Mouse (Mus musculus) midbrain, postnatal 0 days (tissue): ENCODE data around the gene A830018L16Rik. TPM values are rescaled to one million over a fixed set of nuclear protein-coding genes. Genes with fewer than 3 reads are reported as not detected.
A peak's percentile ranks its signal among the peaks of the same experiment; 100 is the strongest.

Experiments used
- ATAC-seq: fragments of 200-750 bp; cut with Nextera tagmentation; 2 replicates; pipeline ENCODE4 v1.8.0; 2017; ENCODE audit warnings: moderate number of reproducible peaks, mild to moderate bottlenecking, moderate TSS enrichment, moderate library complexity; ENCODE audit not compliant: low FRiP score
- DNase-seq: peaks from one replicate; pipeline ENCODE4 v3.0.0-alpha.2; 2015; ENCODE audit warnings: low spot score
- H3K27ac ChIP-seq: fragments of 300-500 bp; sonication (generic); 2 replicates; pipeline ENCODE4 v1.5.1; 2014; ENCODE audit warnings: low read depth, mild to moderate bottlenecking, low read length, mixed read lengths
- H3K27me3 ChIP-seq: fragments of 300-500 bp; sonication (generic); 2 replicates; pipeline ENCODE4 v1.6.1; 2014; ENCODE audit warnings: low read length, control low read depth, mixed read lengths; ENCODE audit not compliant: insufficient read depth
- H3K36me3 ChIP-seq: fragments of 300-500 bp; sonication (generic); 2 replicates; pipeline ENCODE4 v1.6.1; 2014; ENCODE audit warnings: low read length, control low read depth, mixed read lengths; ENCODE audit not compliant: insufficient read depth
- H3K4me1 ChIP-seq: fragments of 300-500 bp; sonication (generic); 2 replicates; pipeline ENCODE4 v1.6.1; 2014; ENCODE audit warnings: mild to moderate bottlenecking, control low read depth, antibody characterized with exemption, low read length, mixed read lengths; ENCODE audit not compliant: insufficient read depth
- H3K4me2 ChIP-seq: fragments of 300-500 bp; sonication (generic); 2 replicates; pipeline ENCODE4 v1.6.1; 2014; ENCODE audit warnings: low read depth, mild to moderate bottlenecking, low read length, mixed read lengths; ENCODE audit not compliant: poor library complexity, severe bottlenecking
- H3K4me3 ChIP-seq: fragments of 300-500 bp; sonication (generic); 2 replicates; pipeline ENCODE4 v1.5.1; 2014; ENCODE audit warnings: low read depth, mild to moderate bottlenecking, low read length, moderate library complexity
- H3K9ac ChIP-seq: fragments of 300-500 bp; sonication (generic); replicated peaks from 2 replicates; pipeline ENCODE4 v1.6.1; 2014; ENCODE audit warnings: mild to moderate bottlenecking, low read length, moderate library complexity, mixed read lengths; ENCODE audit not compliant: poor library complexity, severe bottlenecking
- H3K9me3 ChIP-seq: fragments of 300-500 bp; sonication (generic); 2 replicates; pipeline ENCODE4 v1.6.1; 2016; ENCODE audit warnings: low read length, control low read depth
- CTCF ChIP-seq: IDR thresholded peaks from 2 replicates; pipeline ENCODE4 v1.5.1; 2016; ENCODE audit warnings: antibody characterized with exemption, mild to moderate bottlenecking
- WGBS: fragments of 180-500 bp; shearing (Covaris S2); extraction: QIAGEN DNeasy Blood & Tissue Kit; methylation state at CpG from one replicate; pipeline ENCODE4 v1.1.7; 2014; 5-methylcytosine and 5-hydroxymethylcytosine counted together
- polyA plus RNA-seq: library from polyadenylated mRNA; unstranded; fragments of >200 nt; fragmentation: Nextera tagmentation; extraction: Ambion mirVana; gene quantifications from 2 replicates; pipeline ENCODE4 v1.2.1, GENCODE M21; 2015
- total RNA-seq: library from RNA; depleted of rRNA; stranded (reverse); fragments of >200 nt; gene quantifications from 2 replicates; pipeline ENCODE4 v1.2.3, GENCODE M21; 2014

A830018L16Rik gene
- total and polyA plus RNA-seq, 2 experiments from 2014 or later, result 14.2 to 22.6 TPM

DNA sequence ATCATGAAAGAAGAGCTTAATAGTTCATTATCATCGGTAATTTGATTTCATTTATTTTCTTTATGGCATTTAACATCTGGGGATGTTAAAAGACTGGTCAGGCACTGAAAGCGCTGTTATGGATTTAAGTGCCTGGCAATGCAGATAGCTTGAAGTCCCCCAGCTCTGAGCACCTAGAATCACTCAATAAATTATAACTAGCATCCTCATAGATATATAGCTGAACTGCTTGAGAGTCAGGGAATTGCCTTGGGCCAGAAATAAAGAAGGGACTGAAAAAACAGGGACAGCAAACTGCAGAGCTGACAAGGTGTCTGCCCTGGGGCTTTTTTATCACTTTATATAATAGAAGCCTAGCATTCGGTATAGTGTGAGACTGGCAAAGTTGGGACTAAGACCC, 7.9 kb upstream of the A830018L16Rik start:
- Histone ChIP-seq H3K4me2 (no peak overlapping the region), H3K9me3 (no peaks in the 10 kb centered on the region), H3K27me3 (no peaks in the 10 kb centered on the region), H3K4me3 (no peak overlapping the region), H3K9ac (no peak overlapping the region), H3K27ac (no peak overlapping the region), H3K36me3 (no peaks in the 10 kb centered on the region), H3K4me1 (no peaks in the 10 kb centered on the region)
- TF ChIP-seq CTCF, result no peak
- DNase-seq (no peak), ATAC-seq (no peak)
- 78% methylated on average over 3 of the region's 3 CpGs for WGBS

DNA sequence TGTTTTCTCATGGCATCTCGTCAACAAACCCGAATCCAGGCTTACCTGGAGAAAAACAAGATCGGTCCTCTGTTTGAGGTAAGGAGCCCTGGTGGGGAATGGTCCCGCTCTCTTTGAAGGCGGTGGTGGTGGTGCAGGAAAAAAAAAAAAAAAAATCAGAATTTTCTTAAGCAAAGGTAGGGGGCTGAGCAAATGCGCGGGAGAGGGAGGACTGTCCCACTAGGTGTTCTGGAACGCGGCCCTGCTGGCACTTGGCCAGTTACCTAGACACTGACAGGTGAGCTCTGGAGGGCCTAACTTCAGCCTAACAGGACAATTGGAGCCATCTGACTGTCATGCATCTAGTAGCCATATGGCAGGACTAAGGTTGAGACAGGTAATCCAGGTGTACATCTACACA, 655 bp downstream of the A830018L16Rik start:
- peak; percentile 20 for ATAC-seq
- Histone ChIP-seq H3K27me3 (peaks cover 4% of the 10 kb centered on the region; the same call in 1 of the 2 replicates), H3K27ac (no peak overlapping the region), H3K36me3 (no peaks in the 10 kb centered on the region), H3K4me2 (peak overlapping the region; percentile 83), H3K9me3 (no peaks in the 10 kb centered on the region), H3K4me3 (peak overlapping the region; percentile 64), H3K4me1 (no peaks in the 10 kb centered on the region), H3K9ac (peak overlapping the region; percentile 65)
- no peak for TF ChIP-seq CTCF
- under 1% methylated on average over 9 of the region's 9 CpGs for WGBS
- DNase-seq, result peak; percentile 44

DNA sequence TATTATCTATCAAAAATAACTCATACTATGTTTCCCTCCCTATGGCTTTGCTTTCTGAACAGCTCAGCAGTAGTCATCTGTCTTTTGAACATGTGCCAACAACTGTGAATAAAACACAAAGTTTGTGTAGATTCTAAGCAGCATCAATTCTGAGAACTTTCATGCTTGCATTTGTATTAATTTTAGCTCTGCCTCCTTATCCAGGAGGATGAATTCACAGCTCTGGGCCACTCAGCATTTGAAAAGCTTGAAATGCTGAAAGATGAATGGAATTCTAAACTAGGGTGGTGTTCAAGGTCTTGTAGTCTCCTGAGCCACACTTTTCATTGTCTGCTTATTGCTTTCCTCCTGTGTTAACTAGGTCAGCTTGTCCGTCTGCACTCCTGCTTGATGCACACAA, 13.4 kb downstream of the A830018L16Rik start:
- no peak for TF ChIP-seq CTCF
- ATAC-seq (no peak), DNase-seq (no peak)
- Histone ChIP-seq H3K27ac (no peak overlapping the region), H3K9me3 (no peaks in the 10 kb centered on the region), H3K9ac (no peak overlapping the region), H3K4me2 (no peak overlapping the region), H3K4me3 (no peak overlapping the region), H3K36me3 (no peaks in the 10 kb centered on the region), H3K4me1 (no peaks in the 10 kb centered on the region), H3K27me3 (no peaks in the 10 kb centered on the region)
- WGBS, result 67% methylated on average over 1 of the region's 1 CpGs

DNA sequence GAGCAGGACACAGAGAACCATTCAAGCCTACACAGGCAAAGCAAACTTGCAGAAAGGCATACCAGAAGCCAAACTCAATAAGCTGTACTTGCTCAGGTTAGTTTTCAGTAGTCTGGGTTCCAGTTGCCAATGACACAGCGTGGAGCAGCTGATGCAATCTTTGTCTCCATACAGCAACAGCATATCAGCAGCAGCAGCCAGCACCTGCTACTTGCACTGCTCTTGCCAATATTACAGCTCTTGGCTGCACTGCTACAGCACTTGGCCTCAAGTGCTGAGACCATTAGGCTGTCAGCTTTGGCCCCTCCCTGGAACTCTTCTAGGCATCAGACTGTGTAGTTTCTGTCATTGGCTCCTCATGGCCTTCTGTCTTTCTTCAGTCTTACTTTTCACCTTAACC, 44.4 kb downstream of the A830018L16Rik start:
- Histone ChIP-seq H3K4me3 (no peak overlapping the region), H3K27ac (no peak overlapping the region), H3K4me2 (no peak overlapping the region), H3K9ac (no peak overlapping the region), H3K9me3 (no peaks in the 10 kb centered on the region), H3K4me1 (no peaks in the 10 kb centered on the region), H3K36me3 (no peaks in the 10 kb centered on the region), H3K27me3 (no peaks in the 10 kb centered on the region)
- peak; percentile 80 for DNase-seq
- ATAC-seq, result peak; percentile 58; the same call in 1 of the 2 replicates
- no peak for TF ChIP-seq CTCF
- 100% methylated on average over 1 of the region's 1 CpGs for WGBS

DNA sequence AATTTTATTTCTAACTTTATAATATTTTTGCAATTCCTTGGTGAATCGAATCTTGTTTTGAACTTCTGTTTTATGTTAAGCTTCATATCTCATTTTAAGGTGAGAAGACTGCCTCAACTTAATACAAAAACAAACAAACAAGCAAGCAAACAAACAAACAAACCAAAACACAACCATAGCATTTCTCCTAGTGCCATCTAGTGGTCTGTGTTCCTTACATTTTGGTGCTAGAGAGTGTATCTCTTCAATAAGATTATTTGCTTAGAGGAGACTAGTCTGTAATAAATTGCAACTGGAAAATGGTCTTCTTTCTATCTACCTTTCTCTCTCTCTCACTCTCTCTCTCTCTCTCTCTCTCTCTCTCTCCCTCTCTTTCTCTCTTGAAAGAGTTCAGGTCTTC, 52.4 kb downstream of the A830018L16Rik start:
- H3K27me3 ChIP-seq, result no peaks in the 10 kb centered on the region
- peak; percentile 44 for DNase-seq
- no peaks in the 10 kb centered on the region for H3K4me1 ChIP-seq
- H3K9me3 ChIP-seq, result no peaks in the 10 kb centered on the region
- peak; percentile 69 for TF ChIP-seq CTCF
- no peak for ATAC-seq
- H3K4me3 ChIP-seq, result no peak overlapping the region
- no peak overlapping the region for H3K4me2 ChIP-seq
- no peak overlapping the region for H3K9ac ChIP-seq
- WGBS, result 72% methylated on average over 1 of the region's 1 CpGs
- no peak overlapping the region for H3K27ac ChIP-seq
- H3K36me3 ChIP-seq, result no peaks in the 10 kb centered on the region

DNA sequence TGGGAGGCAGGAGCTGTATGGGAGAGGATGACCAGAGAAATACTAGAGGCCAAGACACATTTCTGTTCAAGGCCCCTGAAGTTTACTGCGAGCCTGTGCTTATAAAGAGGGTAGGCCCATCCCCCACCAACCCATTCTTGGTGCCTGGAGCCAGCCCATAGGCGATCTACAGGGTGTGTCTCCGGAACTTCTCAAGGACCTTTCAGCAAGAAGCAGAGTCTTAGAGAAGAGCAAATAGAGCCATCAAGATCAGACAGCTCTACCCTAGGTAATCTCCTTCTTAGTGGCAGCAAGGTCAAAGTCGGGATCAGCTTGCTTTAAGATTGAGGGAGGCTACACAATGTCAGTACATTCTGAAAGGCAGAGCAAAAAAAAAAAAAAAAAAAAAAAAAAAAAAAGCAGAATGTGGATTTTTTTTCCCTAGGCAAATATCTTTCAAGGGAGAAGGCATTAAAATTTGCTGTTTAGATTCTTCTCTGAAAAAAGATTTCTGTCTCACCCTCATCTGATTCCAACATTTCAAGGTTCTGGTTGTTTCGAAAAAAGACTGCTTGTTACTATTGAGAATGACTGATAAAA, 53.2 kb downstream of the A830018L16Rik start:
- ATAC-seq (no peak), DNase-seq (no peak)
- Histone ChIP-seq H3K36me3 (no peaks in the 10 kb centered on the region), H3K9ac (no peak overlapping the region), H3K27ac (no peak overlapping the region), H3K9me3 (no peaks in the 10 kb centered on the region), H3K4me1 (no peaks in the 10 kb centered on the region), H3K27me3 (no peaks in the 10 kb centered on the region), H3K4me2 (no peak overlapping the region), H3K4me3 (no peak overlapping the region)
- 40% methylated on average over 5 of the region's 5 CpGs for WGBS
- no peak for TF ChIP-seq CTCF
